Mouse (Mus musculus): Measurements from ENCODE around the gene Lmo4. TPM values are rescaled to one million over a fixed set of nuclear protein-coding genes. Genes with fewer than 3 reads are reported as not detected.

Lmo4 gene
- total and polyA plus RNA-seq, 2 experiments: 4.4 to 17.3 TPM

- no peaks in the 10 kb centered on the region for H3K4me1 ChIP-seq (ENCODE audit: control insufficient read depth, insufficient read depth, low read length)
- 96% methylated on average over 7 of the region's 7 CpGs for WGBS
- H3K79me2 ChIP-seq (ENCODE audit: control insufficient read depth, insufficient read depth, low read length): no peaks in the 10 kb centered on the region
- no peaks in the 10 kb centered on the region for H3K27me3 ChIP-seq (ENCODE audit: control insufficient read depth, insufficient read depth, low read length)
- no peak overlapping the region for H3K27ac ChIP-seq (replicated peaks; ENCODE audit: insufficient read depth, low read depth, low read length)
- no peak for DNase-seq (ENCODE audit: extremely low read depth, low read depth, low spot score)
- no peak overlapping the region for H3K4me3 ChIP-seq (ENCODE audit: insufficient read depth, low read depth, low read length)
- no peak for TF ChIP-seq POLR2A (IDR thresholded peaks at IDR 0.05; ENCODE audit: extremely low read depth, insufficient read depth, low read length)
- no peak for TF ChIP-seq CTCF (IDR thresholded peaks at IDR 0.05; ENCODE audit: low read depth, low read length)
- no peak overlapping the region for H3K9ac ChIP-seq (ENCODE audit: low read depth, low read length)
- H3K36me3 ChIP-seq (ENCODE audit: control insufficient read depth, insufficient read depth, low read length): no peaks in the 10 kb centered on the region
Measured at GRCm38 (mm10) chr3:144142939-144143338, 62.1 kb downstream of the Lmo4 start.

GRCm38 (mm10) chr3:144141786-144142185 lies 63.2 kb downstream of the Lmo4 start:
- TF ChIP-seq CTCF (IDR thresholded peaks at IDR 0.05; ENCODE audit: low read depth, low read length) (no peak), POLR2A (IDR thresholded peaks at IDR 0.05; ENCODE audit: extremely low read depth, insufficient read depth, low read length) (no peak)
- Histone ChIP-seq H3K9ac (ENCODE audit: low read depth, low read length) (no peak overlapping the region), H3K4me1 (ENCODE audit: control insufficient read depth, insufficient read depth, low read length) (no peaks in the 10 kb centered on the region), H3K79me2 (ENCODE audit: control insufficient read depth, insufficient read depth, low read length) (no peaks in the 10 kb centered on the region), H3K27me3 (ENCODE audit: control insufficient read depth, insufficient read depth, low read length) (no peaks in the 10 kb centered on the region), H3K27ac (replicated peaks; ENCODE audit: insufficient read depth, low read depth, low read length) (no peak overlapping the region), H3K4me3 (ENCODE audit: insufficient read depth, low read depth, low read length) (no peak overlapping the region), H3K36me3 (ENCODE audit: control insufficient read depth, insufficient read depth, low read length) (no peaks in the 10 kb centered on the region)
- no peak for DNase-seq (ENCODE audit: extremely low read depth, low read depth, low spot score)
- 79% methylated on average over 8 of the region's 8 CpGs for WGBS

- H3K4me3 ChIP-seq (ENCODE audit: insufficient read depth, low read depth, low read length): no peak overlapping the region
- TF ChIP-seq CTCF (IDR thresholded peaks at IDR 0.05; ENCODE audit: low read depth, low read length): no peak
- TF ChIP-seq POLR2A (IDR thresholded peaks at IDR 0.05; ENCODE audit: extremely low read depth, insufficient read depth, low read length): no peak
- WGBS: 85% methylated on average over 5 of the region's 5 CpGs
- no peaks in the 10 kb centered on the region for H3K27me3 ChIP-seq (ENCODE audit: control insufficient read depth, insufficient read depth, low read length)
- DNase-seq (ENCODE audit: extremely low read depth, low read depth, low spot score): no peak
- no peaks in the 10 kb centered on the region for H3K79me2 ChIP-seq (ENCODE audit: control insufficient read depth, insufficient read depth, low read length)
- no peaks in the 10 kb centered on the region for H3K4me1 ChIP-seq (ENCODE audit: control insufficient read depth, insufficient read depth, low read length)
- H3K27ac ChIP-seq (replicated peaks; ENCODE audit: insufficient read depth, low read depth, low read length): no peak overlapping the region
- no peaks in the 10 kb centered on the region for H3K36me3 ChIP-seq (ENCODE audit: control insufficient read depth, insufficient read depth, low read length)
- no peak overlapping the region for H3K9ac ChIP-seq (ENCODE audit: low read depth, low read length)
Measured at GRCm38 (mm10) chr3:144140816-144141215, 64.2 kb downstream of the Lmo4 start.

DNA sequence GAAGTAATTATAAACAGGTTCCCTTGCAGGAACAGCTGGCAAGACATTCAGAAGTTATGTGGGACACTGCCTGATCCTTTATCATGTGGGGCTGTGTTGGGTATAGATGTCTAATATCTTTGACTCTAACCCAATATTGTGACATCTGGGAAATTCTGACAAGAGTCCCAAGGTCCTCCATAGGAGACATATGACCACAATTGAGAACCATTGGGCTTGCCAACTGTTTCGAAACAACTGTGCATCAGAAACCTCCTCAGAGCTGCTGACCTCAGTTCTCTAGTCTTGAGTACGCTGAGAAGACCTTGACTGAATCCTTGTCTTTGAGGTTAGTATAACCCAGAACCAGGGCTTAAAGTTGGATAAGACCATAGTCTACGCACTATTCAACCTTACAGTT lies 66.4 kb downstream of the Lmo4 start:
- Histone ChIP-seq H3K27me3 (ENCODE audit: control insufficient read depth, insufficient read depth, low read length) (no peaks in the 10 kb centered on the region), H3K4me1 (ENCODE audit: control insufficient read depth, insufficient read depth, low read length) (no peaks in the 10 kb centered on the region), H3K79me2 (ENCODE audit: control insufficient read depth, insufficient read depth, low read length) (no peaks in the 10 kb centered on the region), H3K4me3 (ENCODE audit: insufficient read depth, low read depth, low read length) (no peak overlapping the region), H3K36me3 (ENCODE audit: control insufficient read depth, insufficient read depth, low read length) (no peaks in the 10 kb centered on the region), H3K9ac (ENCODE audit: low read depth, low read length) (no peak overlapping the region), H3K27ac (replicated peaks; ENCODE audit: insufficient read depth, low read depth, low read length) (no peak overlapping the region)
- 93% methylated on average over 3 of the region's 3 CpGs for WGBS
- DNase-seq (ENCODE audit: extremely low read depth, low read depth, low spot score): no peak
- TF ChIP-seq POLR2A (IDR thresholded peaks at IDR 0.05; ENCODE audit: extremely low read depth, insufficient read depth, low read length): no peak
- TF ChIP-seq CTCF (IDR thresholded peaks at IDR 0.05; ENCODE audit: low read depth, low read length): no peak
